Mouse (Mus musculus) adipocyte (in vitro differentiated cells): ENCODE data around the gene Lrch1.

Experiments
- DNase-seq: peaks from one replicate; pipeline ENCODE4 v3.0.0-alpha.2; 2016; ENCODE audit warnings: low spot score

The Lrch1 gene

DNA sequence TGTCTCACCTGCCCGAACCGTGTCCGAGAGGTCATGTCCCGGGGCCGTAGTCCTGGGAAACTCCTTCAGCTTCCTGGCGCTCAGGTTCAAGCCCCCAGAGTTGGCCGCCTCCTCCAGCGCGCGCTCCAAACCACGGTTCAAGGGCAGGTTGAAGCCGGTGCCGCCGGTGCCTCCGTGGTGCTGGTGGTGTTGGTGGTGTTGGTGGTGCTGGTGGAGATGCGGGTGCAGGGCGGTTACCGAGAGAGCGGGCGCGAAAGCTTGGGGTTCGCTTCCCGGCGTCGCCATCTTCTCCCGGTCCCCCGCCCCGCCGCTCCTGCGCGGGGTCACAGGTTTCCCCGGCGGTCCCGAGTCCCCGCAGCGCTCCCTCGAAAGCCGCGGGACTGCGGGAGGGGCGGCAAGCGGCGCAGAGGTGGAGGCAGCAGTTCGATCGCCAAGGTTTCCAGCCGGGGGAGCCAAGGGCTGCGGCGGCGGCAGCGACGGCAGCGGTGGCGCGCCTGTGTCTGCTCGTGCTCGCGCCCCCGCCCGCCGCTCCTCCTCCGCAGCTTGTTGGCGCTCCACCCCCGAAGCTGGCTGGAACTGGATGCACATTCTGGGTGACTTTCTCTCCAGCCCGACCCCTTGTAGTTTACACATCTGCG is at the start of gene Lrch1:
Gene Lrch1, minus strand, starts transcription at position 501 of the 638 bp plus-strand sequence.
- peak; percentile 86 for DNase-seq

- DNase-seq, result no peak
Observed at GRCm38 (mm10) chr14:74997041-74997440, 49.4 kb upstream of the Lrch1 start.

- no peak for DNase-seq
Observed at GRCm38 (mm10) chr14:74996556-74996955, 48.9 kb upstream of the Lrch1 start.

DNA sequence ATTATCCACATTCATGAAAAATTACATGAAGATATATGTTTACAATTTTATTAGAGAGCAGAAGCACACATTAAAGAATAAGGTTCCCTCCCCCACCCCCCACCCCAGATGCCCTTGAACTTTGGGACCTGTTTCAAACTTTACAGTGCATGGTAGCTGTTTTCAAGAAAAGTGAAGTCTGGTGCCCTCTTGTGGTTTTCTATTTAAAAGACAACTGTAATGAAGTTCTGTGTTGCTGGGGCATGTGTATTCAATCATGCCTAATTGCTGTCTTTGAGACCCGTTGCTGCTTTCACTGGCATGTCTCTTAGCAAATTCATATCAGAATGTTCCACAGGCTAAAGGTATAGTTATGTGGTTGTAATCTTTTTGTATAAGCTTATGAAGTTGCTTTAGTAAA is 42.8 kb upstream of the Lrch1 start:
- peak; percentile 78 for DNase-seq

GRCm38 (mm10) chr14:74989909-74990308 is 42.2 kb upstream of the Lrch1 start:
- no peak for DNase-seq

DNA sequence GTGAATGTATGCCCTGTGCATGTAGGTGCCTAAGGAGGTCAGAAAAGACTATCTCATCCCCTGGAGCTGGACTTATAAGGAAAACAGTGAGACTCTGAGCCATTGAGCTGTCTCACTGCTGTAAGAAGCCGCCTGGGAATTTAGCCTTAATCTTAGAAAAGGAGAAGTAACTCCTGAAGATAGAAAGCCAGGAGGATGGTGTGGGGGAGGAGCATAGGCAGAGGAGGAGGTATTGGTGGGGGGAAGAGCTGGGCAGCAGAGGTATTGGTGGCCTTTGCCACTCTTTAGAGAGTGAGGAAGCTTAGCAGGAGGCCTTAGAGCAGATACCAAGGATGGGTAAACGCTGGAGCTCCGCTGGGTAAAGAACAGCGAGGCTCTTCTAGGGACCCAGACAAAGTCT is 41.6 kb upstream of the Lrch1 start:
- DNase-seq, result no peak

DNA sequence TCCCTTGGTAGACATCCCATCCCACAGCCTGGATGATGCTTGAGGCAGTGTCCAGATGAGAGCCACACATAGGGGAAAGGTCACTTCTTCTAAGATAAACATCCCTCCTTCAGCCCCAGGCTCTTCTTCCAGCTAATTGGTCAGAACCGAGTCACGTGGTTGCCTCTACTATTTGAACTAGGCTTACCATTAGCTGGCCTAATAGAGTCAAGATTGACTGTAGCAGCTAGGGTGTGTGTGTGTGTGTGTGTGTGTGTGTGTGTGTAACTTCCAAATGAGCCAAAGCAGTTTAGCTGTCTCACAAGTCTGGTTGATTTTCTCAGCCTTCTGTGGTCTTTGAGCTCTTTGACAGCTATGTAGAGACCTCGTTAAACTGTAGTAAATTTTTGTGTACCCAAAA is 38.9 kb upstream of the Lrch1 start:
- no peak for DNase-seq

DNA sequence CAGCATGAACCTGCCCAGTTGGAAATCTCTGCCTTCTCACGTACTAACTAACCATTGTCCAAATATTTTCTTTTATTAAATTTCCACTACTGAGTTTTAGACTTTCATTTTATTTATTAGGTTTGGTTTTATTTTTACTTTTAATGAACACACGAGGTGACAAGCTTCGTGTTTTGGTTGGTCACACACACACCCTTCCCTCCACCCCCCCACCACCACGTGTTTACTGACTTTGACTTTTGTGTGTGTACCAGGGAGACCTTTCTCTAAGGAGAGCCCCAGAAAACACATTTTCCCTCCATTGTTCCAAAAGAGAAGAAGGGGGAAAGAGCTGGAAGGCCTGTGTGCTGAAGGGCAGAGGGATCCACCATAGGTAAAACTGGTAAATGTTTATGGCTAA is 38.0 kb upstream of the Lrch1 start:
- DNase-seq, result no peak

- DNase-seq, result no peak
Observed at GRCm38 (mm10) chr14:74984817-74985391, 37.2 kb upstream of the Lrch1 start.

- no peak for DNase-seq
Observed at GRCm38 (mm10) chr14:74983079-74983478, 35.4 kb upstream of the Lrch1 start.

GRCm38 (mm10) chr14:74981016-74981415 is 33.3 kb upstream of the Lrch1 start:
- no peak for DNase-seq

GRCm38 (mm10) chr14:74976972-74977371 is 29.3 kb upstream of the Lrch1 start:
- DNase-seq, result no peak

DNA sequence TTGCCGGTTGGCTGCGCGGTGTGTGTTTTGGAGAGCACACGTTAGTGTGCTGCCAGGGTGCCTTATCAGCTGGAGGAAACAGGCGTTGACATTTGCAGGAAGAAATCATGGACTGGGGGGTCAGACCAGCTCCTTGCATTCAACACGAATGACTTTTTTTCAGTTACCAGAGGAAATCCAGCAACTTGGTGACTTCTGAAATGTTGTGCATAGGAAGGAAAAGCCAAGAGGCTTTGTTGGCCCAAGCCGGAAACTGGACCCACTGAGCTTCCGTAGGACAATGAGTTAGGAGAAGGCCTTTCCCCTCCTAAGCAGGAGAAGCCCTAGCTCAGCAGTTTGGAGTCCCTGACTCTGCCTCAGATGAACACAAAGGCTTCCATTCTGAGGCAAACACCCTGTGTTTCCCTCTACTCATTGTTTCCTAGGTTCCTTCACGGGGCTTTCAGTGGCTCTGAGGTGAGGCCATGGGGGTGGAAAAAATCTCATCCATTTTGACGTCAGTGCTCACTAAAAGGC is 26.5 kb upstream of the Lrch1 start:
- no peak for DNase-seq

DNA sequence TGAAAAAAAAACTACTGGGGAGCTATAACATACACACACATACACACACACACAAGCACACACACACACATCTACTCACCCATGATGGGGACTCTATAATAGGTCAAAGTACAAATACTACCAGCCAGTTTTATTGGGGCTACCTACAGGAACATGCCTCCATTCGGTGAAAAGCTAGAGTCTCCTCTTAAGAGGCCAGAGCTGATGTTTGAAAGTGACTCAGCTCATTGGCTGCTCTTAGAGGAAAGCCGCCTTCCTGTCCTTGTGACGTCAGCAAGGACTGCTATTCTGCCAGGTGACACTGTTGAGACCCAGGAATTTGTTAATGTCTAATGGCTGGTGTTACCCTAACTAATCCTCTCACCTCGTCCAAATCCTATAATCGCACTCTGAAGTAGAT is 25.0 kb upstream of the Lrch1 start:
- DNase-seq, result no peak

GRCm38 (mm10) chr14:74972216-74972615 is 24.5 kb upstream of the Lrch1 start:
- DNase-seq, result no peak

DNA sequence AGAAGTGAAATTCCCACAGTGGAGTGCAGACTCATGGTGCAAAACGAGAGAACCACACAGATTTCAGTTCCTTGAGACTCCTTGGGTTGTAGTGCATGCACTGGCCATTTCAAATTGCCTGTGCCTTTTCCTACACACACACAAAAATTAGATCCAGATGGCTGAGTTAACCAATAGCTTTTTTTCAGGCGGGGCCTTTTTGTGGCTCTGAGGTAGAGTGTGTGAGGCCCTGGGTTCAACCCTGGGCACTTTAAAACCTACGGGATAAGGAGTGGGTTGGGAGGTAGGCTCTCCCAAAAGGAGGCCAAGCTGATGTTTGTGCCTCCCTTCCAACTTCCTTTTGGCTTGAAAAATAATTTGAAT is 15.7 kb upstream of the Lrch1 start:
- DNase-seq, result no peak

GRCm38 (mm10) chr14:74962713-74963401 is 15.2 kb upstream of the Lrch1 start:
- no peak for DNase-seq

- no peak for DNase-seq
Observed at GRCm38 (mm10) chr14:74960568-74960967, 12.9 kb upstream of the Lrch1 start.

DNA sequence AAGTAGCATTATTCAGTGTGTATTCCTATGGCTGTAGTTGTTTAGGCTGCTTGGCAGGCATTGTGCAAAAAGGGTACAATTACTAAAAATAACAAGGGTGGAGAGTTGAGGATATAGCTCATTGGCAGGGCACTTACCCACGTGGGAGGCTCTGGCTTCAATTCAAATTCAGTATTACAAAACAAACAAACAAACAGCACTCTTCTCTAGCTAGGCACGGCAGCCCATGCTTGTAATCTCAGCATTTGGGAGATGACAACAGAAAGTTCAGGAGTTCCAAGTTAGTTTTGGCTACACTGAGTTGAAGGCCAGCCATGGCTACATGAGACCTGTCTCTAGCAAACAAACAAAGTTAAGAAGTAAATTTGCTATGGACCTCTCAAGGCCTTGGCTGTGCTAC is 9.0 kb upstream of the Lrch1 start:
- DNase-seq, result peak; percentile 89

- DNase-seq, result no peak
Observed at GRCm38 (mm10) chr14:74956234-74956633, 8.6 kb upstream of the Lrch1 start.

DNA sequence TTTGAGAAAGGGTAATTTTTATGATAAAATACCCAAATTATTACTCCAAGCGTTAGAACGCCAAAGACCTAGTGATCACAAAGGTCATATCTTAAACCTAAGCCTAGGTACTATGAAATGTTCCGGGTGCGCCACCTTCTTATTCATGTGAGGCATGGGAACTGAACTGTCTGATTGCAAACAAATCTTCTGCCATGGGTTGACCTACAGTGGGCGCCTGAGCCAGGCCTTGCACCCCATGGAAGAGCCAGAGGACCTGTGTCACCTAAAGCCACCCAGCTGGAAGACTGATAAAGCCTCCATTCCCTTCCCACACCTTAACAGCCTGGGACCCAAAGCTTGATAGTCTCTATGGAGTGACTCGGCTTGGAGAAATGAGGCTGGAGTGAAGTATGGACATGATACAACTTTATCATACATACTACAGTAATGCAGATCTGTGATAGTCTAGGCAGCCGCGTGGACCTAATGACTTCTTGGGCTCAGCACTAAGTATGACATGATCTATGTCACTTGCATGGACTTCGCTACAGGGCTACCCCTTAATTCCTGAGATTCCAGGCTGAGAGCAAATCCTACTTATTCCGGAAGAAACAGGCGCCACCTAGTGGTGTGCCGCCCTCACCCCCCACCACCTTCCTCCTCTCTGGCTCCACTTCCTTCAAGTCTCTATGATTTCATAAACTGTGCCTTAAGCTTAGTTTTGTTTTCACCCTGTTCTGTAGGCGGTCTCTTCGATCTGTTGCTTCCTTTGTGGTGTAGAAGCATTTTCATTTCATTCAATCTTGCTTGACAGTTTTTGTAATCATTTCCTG is 957 bp upstream of the Lrch1 start:
- peak; percentile 87 for DNase-seq

- no peak for DNase-seq
Observed at GRCm38 (mm10) chr14:74948014-74948396, 329 bp upstream of the Lrch1 start.
